Mouse (Mus musculus) lung, postnatal 0 days (tissue): Measurements from ENCODE around the gene Prrc2b. TPM values are rescaled to one million over a fixed set of nuclear protein-coding genes. Genes with fewer than 3 reads are reported as not detected.

ENCODE experiments used
- ATAC-seq: fragments of 200-750 bp; cut with Nextera tagmentation; 2 replicates; pipeline ENCODE4 v1.8.0; 2017; ENCODE audit warnings: moderate library complexity
- DNase-seq: peaks from one replicate; pipeline ENCODE4 v3.0.0-alpha.2; 2016; ENCODE audit warnings: low spot score
- H3K27ac ChIP-seq: fragments of 300-500 bp; sonication (generic); 2 replicates; pipeline ENCODE4 v1.5.1; 2014; ENCODE audit warnings: antibody characterized with exemption, mild to moderate bottlenecking, low read length, mixed read lengths
- H3K27me3 ChIP-seq: fragments of 300-500 bp; sonication (generic); replicated peaks from 2 replicates; pipeline ENCODE4 v1.6.1; 2014; ENCODE audit warnings: low read length, mixed read lengths; ENCODE audit not compliant: insufficient read depth
- H3K36me3 ChIP-seq: fragments of 300-500 bp; sonication (generic); 2 replicates; pipeline ENCODE4 v1.6.1; 2014; ENCODE audit warnings: low read length, mixed read lengths; ENCODE audit not compliant: insufficient read depth
- H3K4me1 ChIP-seq: fragments of 300-500 bp; sonication (generic); 2 replicates; pipeline ENCODE4 v1.6.1; 2014; ENCODE audit warnings: antibody characterized with exemption, low read depth, low read length, mixed read lengths; ENCODE audit not compliant: insufficient read depth
- H3K4me2 ChIP-seq: fragments of 300-500 bp; sonication (generic); replicated peaks from 2 replicates; pipeline ENCODE4 v1.6.1; 2014; ENCODE audit warnings: low read depth, mild to moderate bottlenecking, low read length, moderate library complexity, mixed read lengths
- H3K4me3 ChIP-seq: fragments of 300-500 bp; sonication (generic); 2 replicates; pipeline ENCODE4 v1.5.1; 2014; ENCODE audit warnings: low read depth, low read length
- H3K9ac ChIP-seq: fragments of 300-500 bp; sonication (generic); replicated peaks from 2 replicates; pipeline ENCODE4 v1.6.1; 2014; ENCODE audit warnings: low read depth, mild to moderate bottlenecking
- H3K9me3 ChIP-seq: fragments of 300-500 bp; sonication (generic); 2 replicates; pipeline ENCODE4 v1.6.1; 2016; ENCODE audit warnings: low read length, mixed read lengths
- CTCF ChIP-seq: IDR thresholded peaks from 2 replicates; pipeline ENCODE4 v1.5.1; 2016; ENCODE audit warnings: antibody characterized with exemption, mild to moderate bottlenecking
- EP300 ChIP-seq: IDR thresholded peaks from 2 replicates; pipeline ENCODE4 v1.6.1; 2016; ENCODE audit warnings: antibody characterized with exemption, mild to moderate bottlenecking, control low read depth
- WGBS: fragments of 180-500 bp; shearing (Covaris S2); extraction: QIAGEN DNeasy Blood & Tissue Kit; methylation state at CpG from one replicate; pipeline ENCODE4 v1.1.7; 2014; 5-methylcytosine and 5-hydroxymethylcytosine counted together
- polyA plus RNA-seq: library from polyadenylated mRNA; unstranded; fragments of >200 nt; fragmentation: Nextera tagmentation; extraction: Ambion mirVana; gene quantifications from 2 replicates; pipeline ENCODE4 v1.2.1, GENCODE M21; 2015

Gene Prrc2b
- polyA plus RNA-seq, 1 experiment from 2014 or later = 21.2 TPM

DNA sequence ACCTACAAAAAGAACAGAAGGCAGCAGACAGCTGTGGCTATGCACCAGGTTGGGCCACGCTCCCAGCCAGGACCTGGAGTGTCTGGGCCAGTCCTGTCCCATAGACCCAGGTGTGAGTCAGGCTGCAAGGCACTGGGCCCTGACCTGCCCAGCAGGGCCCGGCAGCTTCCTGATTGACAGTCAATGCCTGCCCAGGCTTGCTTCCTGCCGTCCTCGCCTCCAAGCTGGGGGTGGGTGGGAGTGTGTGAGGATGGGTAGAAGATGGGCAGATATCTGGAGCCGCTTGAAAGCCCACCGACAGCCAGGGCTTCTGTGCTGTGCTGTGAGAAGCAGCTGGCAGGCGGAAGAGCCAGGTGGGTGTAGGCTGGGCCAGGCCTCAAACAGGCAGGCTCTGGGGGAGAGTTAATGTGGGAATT lies 24.2 kb downstream of the Prrc2b start:
- Histone ChIP-seq H3K4me3 (no peak overlapping the region), H3K27ac (peak overlapping the region; percentile 68), H3K27me3 (no peaks in the 10 kb centered on the region), H3K9ac (no peak overlapping the region), H3K36me3 (no peaks in the 10 kb centered on the region), H3K9me3 (no peaks in the 10 kb centered on the region), H3K4me2 (no peak overlapping the region), H3K4me1 (peaks cover 19% of the 10 kb centered on the region)
- 28% methylated on average over 7 of the region's 7 CpGs for WGBS
- ATAC-seq = peak; percentile 33
- DNase-seq = peak; percentile 32
- TF ChIP-seq EP300 (no peak), CTCF (no peak)

DNA sequence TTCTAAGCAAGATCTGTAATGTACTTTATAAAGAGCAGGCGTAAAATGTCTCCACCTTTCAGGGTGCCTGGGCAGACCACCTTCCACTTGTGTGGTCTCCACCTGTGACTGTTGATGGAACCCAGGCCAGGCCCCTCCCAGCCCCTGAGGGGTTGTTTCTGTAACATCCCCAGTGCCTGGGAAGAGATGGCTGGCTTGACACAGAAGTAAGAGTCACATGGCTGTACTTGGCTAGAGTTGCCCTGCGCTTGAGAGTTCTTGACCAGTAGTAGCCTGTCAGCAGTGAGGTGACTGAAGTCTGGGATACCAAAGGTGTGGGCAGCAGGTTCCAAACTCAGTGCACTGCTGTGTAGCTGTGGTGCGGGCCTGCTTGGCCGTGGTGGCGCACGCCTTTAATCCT lies 24.6 kb downstream of the Prrc2b start:
- H3K27me3 ChIP-seq = no peaks in the 10 kb centered on the region
- H3K4me1 ChIP-seq = peaks cover 19% of the 10 kb centered on the region
- ATAC-seq (no peak), DNase-seq (no peak)
- H3K27ac ChIP-seq = peak overlapping the region; percentile 68; the same call in 1 of the 2 replicates
- H3K9ac ChIP-seq = no peak overlapping the region
- H3K36me3 ChIP-seq = no peaks in the 10 kb centered on the region
- whole genome bisulfite sequencing = 83% methylated on average over 6 of the region's 6 CpGs
- H3K9me3 ChIP-seq = no peaks in the 10 kb centered on the region
- H3K4me3 ChIP-seq = no peak overlapping the region
- no peak overlapping the region for H3K4me2 ChIP-seq
- TF ChIP-seq CTCF (no peak), EP300 (no peak)

DNA sequence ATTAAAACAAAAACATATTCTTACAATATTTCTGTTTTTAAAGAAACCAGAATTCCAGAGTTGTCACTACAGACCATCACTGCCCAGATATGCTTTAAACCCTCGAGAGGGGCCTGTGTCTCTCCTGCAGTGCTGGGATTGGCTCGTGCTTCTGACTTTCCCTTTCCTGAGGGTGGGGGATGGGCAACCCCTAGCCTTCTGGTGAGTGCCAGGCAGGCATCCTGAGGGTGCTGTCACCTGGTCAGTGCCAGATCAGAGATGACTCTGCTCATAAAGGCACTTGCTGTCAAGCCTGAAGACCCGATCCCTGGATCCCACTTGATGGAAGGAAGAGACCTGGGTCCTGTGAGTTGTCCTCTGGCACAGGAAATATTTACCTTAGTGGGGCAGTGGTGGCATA lies 26.0 kb downstream of the Prrc2b start:
- Histone ChIP-seq H3K36me3 (no peaks in the 10 kb centered on the region), H3K4me1 (peaks cover 19% of the 10 kb centered on the region), H3K4me3 (no peak overlapping the region), H3K9me3 (no peaks in the 10 kb centered on the region), H3K27me3 (no peaks in the 10 kb centered on the region), H3K9ac (no peak overlapping the region), H3K4me2 (no peak overlapping the region), H3K27ac (no peak overlapping the region)
- WGBS = 36% methylated on average over 3 of the region's 3 CpGs
- ATAC-seq (no peak), DNase-seq (no peak)
- TF ChIP-seq CTCF = no peak
- no peak for TF ChIP-seq EP300

DNA sequence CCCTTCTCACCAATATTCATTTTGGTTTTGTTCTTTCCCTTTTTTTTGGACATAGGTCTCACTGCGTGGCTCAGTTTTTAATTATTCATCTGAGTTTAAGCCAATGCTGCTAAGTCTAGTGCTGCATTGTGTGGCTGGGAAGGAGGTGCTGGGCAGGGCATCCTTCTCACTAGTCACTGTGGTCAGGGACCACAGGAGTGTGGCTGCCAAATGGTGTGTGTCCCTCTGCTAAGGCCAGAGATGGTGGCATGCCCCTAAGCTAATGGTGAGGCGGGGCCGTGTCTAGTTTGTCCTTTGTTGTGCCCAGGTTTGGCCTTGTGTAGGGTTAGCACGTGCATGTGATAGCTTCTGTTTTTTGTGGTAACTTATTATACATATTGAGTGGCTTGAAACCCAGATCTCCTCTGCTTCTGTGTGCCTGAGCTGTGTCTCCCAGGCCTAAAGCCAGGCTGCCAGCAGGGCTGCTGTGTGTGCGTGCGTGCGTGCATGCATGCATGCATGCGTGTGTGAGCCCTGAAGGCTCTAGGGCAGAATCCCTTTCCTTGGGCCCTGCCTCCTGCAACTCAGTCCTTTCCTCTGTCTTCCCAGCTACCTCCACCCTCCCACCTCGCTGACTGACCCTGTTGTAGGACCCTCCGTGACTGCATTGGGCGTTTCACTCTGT lies 26.6 kb downstream of the Prrc2b start:
- 83% methylated on average over 11 of the region's 11 CpGs for WGBS

DNA sequence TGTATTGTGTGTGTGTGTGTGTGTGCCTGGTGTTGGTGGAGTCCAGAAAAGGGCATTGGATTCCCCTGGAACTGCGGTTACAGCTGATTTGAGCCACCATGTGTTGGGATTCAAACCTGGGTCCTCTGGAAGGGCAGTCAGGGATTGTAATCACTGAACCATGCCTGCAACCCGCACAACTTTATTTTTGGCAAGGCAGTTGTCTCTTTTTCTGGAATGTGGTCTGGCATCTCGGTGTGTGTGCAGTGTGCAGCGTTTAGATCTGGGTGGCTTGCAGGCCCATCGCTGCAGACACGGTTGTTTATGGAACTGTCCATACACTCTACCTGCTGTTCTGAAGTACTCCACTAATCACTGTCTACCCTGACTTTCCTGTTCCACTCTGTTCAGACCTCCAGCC lies 28.5 kb downstream of the Prrc2b start:
- Histone ChIP-seq H3K27ac (no peak overlapping the region), H3K9ac (no peak overlapping the region), H3K27me3 (no peaks in the 10 kb centered on the region), H3K4me3 (no peak overlapping the region), H3K36me3 (no peaks in the 10 kb centered on the region), H3K4me1 (peaks cover 13% of the 10 kb centered on the region; the same call in 1 of the 2 replicates), H3K4me2 (no peak overlapping the region), H3K9me3 (no peaks in the 10 kb centered on the region)
- ATAC-seq (no peak), DNase-seq (no peak)
- WGBS = 22% methylated on average over 6 of the region's 6 CpGs
- no peak for TF ChIP-seq CTCF
- no peak for TF ChIP-seq EP300

More for the DNA sequence above, 26.6 kb downstream of the Prrc2b start:
- no peak for TF ChIP-seq CTCF
- TF ChIP-seq EP300 = no peak
- ATAC-seq (no peak), DNase-seq (no peak)
- peaks cover 19% of the 10 kb centered on the region for H3K4me1 ChIP-seq
- H3K36me3 ChIP-seq = no peaks in the 10 kb centered on the region
- no peak overlapping the region for H3K9ac ChIP-seq
- H3K27ac ChIP-seq = no peak overlapping the region
- no peaks in the 10 kb centered on the region for H3K9me3 ChIP-seq
- no peak overlapping the region for H3K4me3 ChIP-seq
- no peaks in the 10 kb centered on the region for H3K27me3 ChIP-seq
- no peak overlapping the region for H3K4me2 ChIP-seq

DNA sequence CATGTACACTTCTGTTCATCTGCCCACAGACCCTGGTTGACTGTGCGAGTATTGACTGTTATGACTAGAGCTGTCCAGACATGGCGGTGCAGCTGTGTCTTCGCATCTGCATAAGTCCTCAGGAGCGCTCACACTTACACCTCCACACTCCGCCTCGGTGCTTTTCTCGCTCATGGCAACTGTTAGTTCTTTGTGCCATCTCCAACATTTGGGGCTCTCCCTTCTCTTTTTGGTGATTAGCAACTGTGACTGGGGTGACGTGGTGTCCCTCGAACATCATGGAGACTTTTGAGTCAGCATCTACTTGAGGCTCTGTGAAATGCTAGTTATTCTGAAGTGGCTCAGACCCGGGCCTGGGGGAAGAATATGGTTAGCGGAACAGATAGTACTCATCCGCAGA lies 29.2 kb downstream of the Prrc2b start:
- Histone ChIP-seq H3K27me3 (no peaks in the 10 kb centered on the region), H3K27ac (no peak overlapping the region)
- ATAC-seq = no peak

More for the DNA sequence above, 29.2 kb downstream of the Prrc2b start:
- WGBS = 86% methylated on average over 12 of the region's 12 CpGs
- Histone ChIP-seq H3K9ac (no peak overlapping the region), H3K4me1 (peaks cover 8% of the 10 kb centered on the region; the same call in 1 of the 2 replicates), H3K4me2 (no peak overlapping the region), H3K4me3 (no peak overlapping the region), H3K9me3 (no peaks in the 10 kb centered on the region), H3K36me3 (0 out of 2 replicates have a peak, but pooled peaks cover 2% of the 10 kb centered on the region)
- no peak for DNase-seq
- no peak for TF ChIP-seq CTCF
- TF ChIP-seq EP300 = no peak
